Mouse (Mus musculus) kidney, postnatal 36 days (tissue): ENCODE results near the gene Pik3ap1.

Source experiments
- DNase-seq, 2 experiments: peaks; one replicate each; pipeline ENCODE4 v3.0.0; 2021 to 2022; ENCODE audit warnings: mixed read lengths in 2 of 2

Gene Pik3ap1

GRCm38 (mm10) chr19:41270906-41271305 lies 114.0 kb downstream of the Pik3ap1 start:
- DNase-seq: no peak

DNA sequence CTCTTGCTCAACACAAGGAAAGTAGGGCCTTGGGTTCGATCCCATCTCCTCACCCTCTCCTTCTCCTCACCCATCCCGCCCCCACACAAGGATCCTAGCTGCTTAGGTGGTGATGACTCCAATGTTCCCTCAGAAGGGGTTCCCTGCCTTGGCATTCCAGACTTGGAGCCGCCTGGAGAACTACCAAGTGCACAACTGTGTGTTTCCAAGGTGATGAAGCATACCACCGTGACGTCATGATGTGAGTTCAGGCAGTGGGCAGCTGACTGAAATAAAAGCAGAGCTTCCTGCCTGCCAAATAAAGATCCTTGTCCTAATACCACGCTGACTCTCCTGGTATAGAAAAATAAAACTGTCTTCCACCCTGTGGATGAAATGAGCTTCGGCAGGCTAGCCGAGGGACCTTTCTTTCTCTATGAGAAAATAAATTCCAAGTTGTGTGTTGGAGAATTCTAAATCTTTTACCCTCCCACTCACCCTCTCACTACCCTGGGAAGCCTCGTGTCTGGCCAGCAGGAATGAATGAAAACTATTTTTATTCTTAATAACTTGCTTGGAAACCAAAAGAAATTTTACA lies 114.7 kb downstream of the Pik3ap1 start:
- DNase-seq: peak; percentile 29 to 43

DNA sequence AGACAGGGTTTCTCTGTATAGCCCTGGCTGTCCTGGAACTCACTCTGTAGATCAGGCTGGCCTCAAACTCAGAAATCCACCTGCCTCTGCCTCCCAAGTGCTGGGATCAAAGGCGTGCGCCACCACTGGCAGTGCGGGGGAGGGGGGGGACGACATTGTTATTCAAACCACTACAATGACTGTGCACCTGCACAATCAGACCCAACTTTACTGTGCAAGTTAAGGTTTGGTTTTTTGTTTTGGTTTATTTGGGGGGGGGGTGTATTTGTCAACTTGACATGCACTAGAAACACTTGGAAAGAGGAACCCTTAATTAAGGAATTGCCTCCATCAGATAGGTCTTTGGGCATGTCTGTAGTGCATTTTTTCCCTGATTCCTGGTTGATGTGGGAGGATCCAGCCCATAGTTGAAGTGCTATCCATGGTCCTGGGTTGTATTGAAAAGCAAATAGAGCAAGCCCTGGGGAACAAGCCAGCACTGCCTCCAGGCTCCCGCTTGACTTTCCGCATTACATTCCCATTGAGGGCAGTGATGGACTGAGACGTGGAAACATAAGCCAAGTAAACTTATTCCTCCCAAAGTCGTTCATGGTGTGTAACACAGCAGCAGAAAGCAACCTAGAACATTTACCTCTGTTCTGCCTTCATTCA lies 118.5 kb downstream of the Pik3ap1 start:
- DNase-seq: no peak

GRCm38 (mm10) chr19:41264331-41264799 lies 120.5 kb downstream of the Pik3ap1 start:
- no peak for DNase-seq

GRCm38 (mm10) chr19:41263630-41264295 lies 121.1 kb downstream of the Pik3ap1 start, which contains the start of gene Tm9sf3:
Tm9sf3 (minus strand) TSS chr19:41263997.
- DNase-seq: peak; percentile 90 to 94

- peak; percentile 66 to 81 for DNase-seq
These were observed 121.9 kb downstream of the Pik3ap1 start for GRCm38 (mm10) chr19:41262712-41263629.

DNA sequence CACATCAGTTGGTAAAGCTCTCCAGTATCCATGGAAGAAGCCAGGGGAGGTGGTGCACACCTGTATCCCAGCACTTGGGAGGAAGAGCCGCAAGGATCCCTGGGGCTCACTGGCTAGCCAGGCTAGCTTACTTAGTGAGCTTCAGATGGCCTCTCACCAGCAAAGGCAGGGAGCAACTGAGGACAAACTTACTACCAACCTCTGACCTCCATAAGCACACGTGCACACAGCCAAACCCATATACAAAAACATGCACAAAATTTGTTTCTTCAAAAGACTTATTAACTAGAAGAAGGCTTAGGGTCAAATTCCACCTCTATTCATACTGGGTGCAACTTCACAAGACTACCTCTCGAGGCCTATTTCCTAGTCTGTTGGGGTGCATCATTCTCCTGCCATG lies 124.2 kb downstream of the Pik3ap1 start:
- peak; percentile 55 to 57 for DNase-seq

- DNase-seq: no peak
These were observed 125.6 kb downstream of the Pik3ap1 start for GRCm38 (mm10) chr19:41259256-41259655.

GRCm38 (mm10) chr19:41258707-41259106 lies 126.2 kb downstream of the Pik3ap1 start:
- DNase-seq: peak; percentile 38 to 76

- no peak for DNase-seq
These were observed 130.3 kb downstream of the Pik3ap1 start for GRCm38 (mm10) chr19:41254584-41254983.

DNA sequence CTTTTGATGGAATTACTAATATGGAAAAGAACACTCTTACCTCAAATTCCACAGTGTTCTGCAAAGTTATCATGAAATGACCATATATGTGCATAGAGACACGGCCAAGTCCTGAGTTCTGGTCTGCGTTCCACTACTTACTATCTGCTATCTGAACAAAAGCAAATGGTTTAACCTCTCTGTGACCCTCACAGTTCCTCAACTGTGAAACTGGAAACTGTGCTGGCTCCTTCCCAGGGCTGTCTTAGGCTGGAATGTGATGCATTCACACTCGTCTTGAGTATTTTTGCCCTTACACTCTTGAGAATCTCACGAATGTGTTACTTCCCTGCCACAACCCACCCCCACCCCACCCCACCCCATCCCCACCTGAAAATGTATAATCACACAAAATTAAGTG lies 135.9 kb downstream of the Pik3ap1 start:
- peak; percentile 28 to 58 for DNase-seq

- no peak for DNase-seq
These were observed 136.6 kb downstream of the Pik3ap1 start for GRCm38 (mm10) chr19:41248271-41248670.

GRCm38 (mm10) chr19:41246271-41246670 lies 138.6 kb downstream of the Pik3ap1 start:
- no peak for DNase-seq

DNA sequence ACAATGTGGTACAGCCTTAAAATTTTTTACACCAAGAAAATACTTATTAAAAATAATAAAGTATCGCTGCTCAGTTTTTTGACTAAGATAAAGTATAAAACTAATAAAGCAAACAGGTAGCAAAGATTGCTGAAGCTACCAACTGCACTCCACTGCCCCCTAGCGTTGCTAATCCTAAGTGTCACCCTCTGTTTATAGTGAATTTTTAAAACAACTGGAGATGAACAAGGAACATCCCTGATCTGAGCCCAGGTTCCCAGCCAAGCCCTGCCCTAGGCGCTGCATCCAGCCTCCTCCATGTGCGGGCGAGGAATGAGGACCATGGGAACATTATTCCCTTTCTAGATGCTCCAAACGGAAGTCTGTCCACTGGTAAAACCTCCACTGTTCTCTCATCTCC lies 140.3 kb downstream of the Pik3ap1 start:
- DNase-seq: peak; percentile 39 to 84

- no peak for DNase-seq
These were observed 142.9 kb downstream of the Pik3ap1 start for GRCm38 (mm10) chr19:41241997-41242396.

DNA sequence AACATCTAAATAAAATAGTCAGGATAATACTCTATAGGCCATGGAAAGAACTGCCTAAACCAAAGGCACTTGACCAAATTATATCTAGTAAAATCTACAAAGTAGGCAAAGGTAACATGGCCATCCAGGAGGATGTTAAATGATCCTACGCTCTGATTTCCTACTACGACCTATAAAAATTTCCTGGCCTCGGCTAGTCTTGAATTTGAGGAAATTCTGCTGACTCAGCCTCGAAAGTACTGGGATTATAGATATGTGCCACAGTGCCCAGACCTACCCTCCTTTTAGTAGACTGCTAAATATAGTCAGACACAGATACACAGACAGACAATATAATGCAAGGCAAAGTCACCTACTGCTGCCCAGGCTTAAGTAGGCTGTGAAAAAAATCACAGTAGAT lies 151.2 kb downstream of the Pik3ap1 start:
- DNase-seq: no peak
